Mouse (Mus musculus): ENCODE results near the gene Dnal4. TPM values are rescaled to one million over a fixed set of nuclear protein-coding genes. Genes with fewer than 3 reads are reported as not detected.

The Dnal4 gene
- polyA plus RNA-seq, 1 experiment, result 66.8 TPM

GRCm38 (mm10) chr15:79744001-79744400 is 33.6 kb downstream of the Dnal4 start:
- Histone ChIP-seq H3K79me2 (ENCODE audit: control insufficient read depth, insufficient read depth) (peaks cover 24% of the 10 kb centered on the region), H3K27me3 (ENCODE audit: control insufficient read depth, insufficient read depth, insufficient read length) (no peaks in the 10 kb centered on the region), H3K4me3 (no peak overlapping the region), H3ac (ENCODE audit: control insufficient read depth, insufficient read length) (no peak overlapping the region), H3K4me2 (ENCODE audit: low read depth) (no peak overlapping the region), H3K36me3 (ENCODE audit: control insufficient read depth, insufficient read depth) (no peaks in the 10 kb centered on the region)
- TF ChIP-seq POLR2A (IDR thresholded peaks at IDR 0.05; ENCODE audit: insufficient read length, low read depth) (no peak), MYOD1 (IDR thresholded peaks at IDR 0.05; ENCODE audit: control insufficient read depth in 1 of 3, insufficient read length in 2 of 3, low read depth in 2 of 3) (no peak), REST (IDR thresholded peaks at IDR 0.05; ENCODE audit: insufficient read depth, insufficient read length) (no peak), E2F4 (IDR thresholded peaks at IDR 0.05; ENCODE audit: insufficient read depth) (no peak), POLR2AphosphoS2 (IDR thresholded peaks at IDR 0.05; ENCODE audit: insufficient read length, low read depth) (no peak), TCF12 (IDR thresholded peaks at IDR 0.05; ENCODE audit: insufficient read depth, poor library complexity, severe bottlenecking) (no peak), MYOG (IDR thresholded peaks at IDR 0.05; ENCODE audit: control insufficient read depth in 1 of 3, insufficient read depth in 1 of 3, insufficient read length in 2 of 3, low read depth in 2 of 3) (no peak), MAX (IDR thresholded peaks at IDR 0.05; ENCODE audit: low read depth) (no peak), SRF (IDR thresholded peaks at IDR 0.05; ENCODE audit: control insufficient read depth, insufficient read length, low read depth) (no peak), USF1 (IDR thresholded peaks at IDR 0.05; ENCODE audit: low read depth) (no peak), CEBPB (IDR thresholded peaks at IDR 0.05; ENCODE audit: insufficient read depth, poor library complexity, severe bottlenecking) (no peak)

- peak overlapping the region; percentile 97 for H3K4me2 ChIP-seq (ENCODE audit: low read depth)
- H3K4me3 ChIP-seq, result peak overlapping the region; percentile 76
- peak overlapping the region; percentile 81 for H3ac ChIP-seq (ENCODE audit: control insufficient read depth, insufficient read length)
- no peak for TF ChIP-seq CEBPB (IDR thresholded peaks at IDR 0.05; ENCODE audit: insufficient read depth, poor library complexity, severe bottlenecking)
- peak; percentile 73 for TF ChIP-seq POLR2A (IDR thresholded peaks at IDR 0.05; ENCODE audit: insufficient read length, low read depth)
- TF ChIP-seq USF1 (IDR thresholded peaks at IDR 0.05; ENCODE audit: low read depth), result no peak
- no peak for TF ChIP-seq REST (IDR thresholded peaks at IDR 0.05; ENCODE audit: insufficient read depth, insufficient read length)
- no peak for TF ChIP-seq TCF3 (IDR thresholded peaks at IDR 0.05; ENCODE audit: insufficient read length, low read depth)
- H3K27me3 ChIP-seq (ENCODE audit: control insufficient read depth, insufficient read depth, insufficient read length), result no peaks in the 10 kb centered on the region
- H3K36me3 ChIP-seq (ENCODE audit: control insufficient read depth, insufficient read depth), result peaks cover 2% of the 10 kb centered on the region
- H3K79me2 ChIP-seq (ENCODE audit: control insufficient read depth, insufficient read depth), result peaks cover 24% of the 10 kb centered on the region
Observed at GRCm38 (mm10) chr15:79742706-79743023, 35.0 kb downstream of the Dnal4 start.

DNA sequence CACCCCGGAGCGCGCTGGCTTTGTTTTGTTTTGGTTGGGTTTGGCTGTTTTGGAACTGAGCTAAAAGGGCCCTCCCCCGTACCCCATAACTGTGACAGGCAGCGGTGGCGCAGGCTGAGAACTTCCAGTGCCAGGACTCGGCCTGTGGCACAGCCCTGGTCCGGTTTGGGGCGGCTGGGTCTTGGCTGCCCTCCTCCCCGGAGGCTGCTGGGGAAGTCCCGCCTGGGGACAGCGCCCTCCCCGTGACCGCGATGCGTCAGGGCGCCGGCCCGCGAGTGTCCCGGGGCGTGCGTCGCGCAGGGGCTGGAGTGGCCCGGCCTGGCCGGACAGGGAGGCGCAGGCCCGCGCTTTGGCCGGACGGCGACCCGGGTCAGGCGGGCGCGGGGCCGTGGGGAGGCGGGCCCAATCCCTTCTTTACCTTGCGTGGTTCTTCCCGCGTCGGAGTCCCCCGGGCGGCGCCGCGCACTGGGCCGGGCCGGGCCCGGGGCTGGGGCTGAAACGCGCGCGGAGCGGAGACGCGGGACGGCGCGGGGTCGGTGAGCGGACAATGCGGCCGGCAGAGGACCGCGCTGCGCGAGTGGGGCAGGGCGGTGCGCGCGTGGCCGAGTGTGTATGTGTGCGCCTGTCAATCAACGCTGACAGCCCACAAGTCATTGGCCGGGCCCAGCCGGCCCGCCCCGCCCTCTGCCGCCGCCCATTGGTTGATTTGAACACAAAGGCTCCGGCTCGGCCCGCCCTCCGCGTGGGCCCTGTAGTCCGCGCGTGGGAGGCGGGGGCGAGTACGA is 35.5 kb downstream of the Dnal4 start, which contains the start of gene Sun2:
Gene Sun2, minus strand, starts transcription at position 616 of the 785 bp plus-strand sequence.
- Histone ChIP-seq H3ac (ENCODE audit: control insufficient read depth, insufficient read length) (peak within 1 kb of the TSS; percentile 81), H3K4me3 (peak within 1 kb of the TSS; percentile 76), H3K79me2 (ENCODE audit: control insufficient read depth, insufficient read depth) (peaks cover 24% of the 10 kb centered on the region), H3K36me3 (ENCODE audit: control insufficient read depth, insufficient read depth) (peaks cover 8% of the 10 kb centered on the region), H3K4me2 (ENCODE audit: low read depth) (peak within 1 kb of the TSS; percentile 97), H3K27me3 (ENCODE audit: control insufficient read depth, insufficient read depth, insufficient read length) (no peaks in the 10 kb centered on the region)
- TF ChIP-seq MAX (IDR thresholded peaks at IDR 0.05; ENCODE audit: low read depth), result no peak
- TF ChIP-seq USF1 (IDR thresholded peaks at IDR 0.05; ENCODE audit: low read depth), result no peak
- TF ChIP-seq POLR2AphosphoS2 (IDR thresholded peaks at IDR 0.05; ENCODE audit: insufficient read length, low read depth), result peak; percentile 82
- no peak for TF ChIP-seq TCF3 (IDR thresholded peaks at IDR 0.05; ENCODE audit: insufficient read length, low read depth)
- TF ChIP-seq CEBPB (IDR thresholded peaks at IDR 0.05; ENCODE audit: insufficient read depth, poor library complexity, severe bottlenecking), result no peak
- peak; percentile 83 for TF ChIP-seq POLR2A (IDR thresholded peaks at IDR 0.05; ENCODE audit: insufficient read length, low read depth)
- TF ChIP-seq SRF (IDR thresholded peaks at IDR 0.05; ENCODE audit: control insufficient read depth, insufficient read length, low read depth), result no peak
- TF ChIP-seq MYOG (IDR thresholded peaks at IDR 0.05; ENCODE audit: control insufficient read depth in 1 of 3, insufficient read depth in 1 of 3, insufficient read length in 2 of 3, low read depth in 2 of 3), result peak in 1 of 3 experiments; percentile 66
- peak; percentile 5 for TF ChIP-seq REST (IDR thresholded peaks at IDR 0.05; ENCODE audit: insufficient read depth, insufficient read length)
- TF ChIP-seq TCF12 (IDR thresholded peaks at IDR 0.05; ENCODE audit: insufficient read depth, poor library complexity, severe bottlenecking), result no peak
- peak in 1 of 3 experiments; percentile 56 for TF ChIP-seq MYOD1 (IDR thresholded peaks at IDR 0.05; ENCODE audit: control insufficient read depth in 1 of 3, insufficient read length in 2 of 3, low read depth in 2 of 3)
- TF ChIP-seq E2F4 (IDR thresholded peaks at IDR 0.05; ENCODE audit: insufficient read depth), result peak; percentile 11

GRCm38 (mm10) chr15:79741173-79741858 is 36.3 kb downstream of the Dnal4 start:
- Histone ChIP-seq H3K79me2 (ENCODE audit: control insufficient read depth, insufficient read depth) (peaks cover 24% of the 10 kb centered on the region), H3K4me2 (ENCODE audit: low read depth) (peak overlapping the region; percentile 92), H3K36me3 (ENCODE audit: control insufficient read depth, insufficient read depth) (peaks cover 16% of the 10 kb centered on the region), H3ac (ENCODE audit: control insufficient read depth, insufficient read length) (peak overlapping the region; percentile 81), H3K4me3 (peak overlapping the region; percentile 76), H3K27me3 (ENCODE audit: control insufficient read depth, insufficient read depth, insufficient read length) (no peaks in the 10 kb centered on the region)
- peak; percentile 18 for TF ChIP-seq USF1 (IDR thresholded peaks at IDR 0.05; ENCODE audit: low read depth)
- peak; percentile 50 for TF ChIP-seq POLR2AphosphoS2 (IDR thresholded peaks at IDR 0.05; ENCODE audit: insufficient read length, low read depth)
- TF ChIP-seq POLR2A (IDR thresholded peaks at IDR 0.05; ENCODE audit: insufficient read length, low read depth), result peak; percentile 43
- no peak for TF ChIP-seq TCF12 (IDR thresholded peaks at IDR 0.05; ENCODE audit: insufficient read depth, poor library complexity, severe bottlenecking)
- TF ChIP-seq E2F4 (IDR thresholded peaks at IDR 0.05; ENCODE audit: insufficient read depth), result no peak
- peak in 1 of 3 experiments; percentile 24 for TF ChIP-seq MYOD1 (IDR thresholded peaks at IDR 0.05; ENCODE audit: control insufficient read depth in 1 of 3, insufficient read length in 2 of 3, low read depth in 2 of 3)
- peak; percentile 88 for TF ChIP-seq SRF (IDR thresholded peaks at IDR 0.05; ENCODE audit: control insufficient read depth, insufficient read length, low read depth)
- no peak for TF ChIP-seq CEBPB (IDR thresholded peaks at IDR 0.05; ENCODE audit: insufficient read depth, poor library complexity, severe bottlenecking)
- TF ChIP-seq MAX (IDR thresholded peaks at IDR 0.05; ENCODE audit: low read depth), result no peak

All from myocyte (in vitro differentiated cells).